Mouse (Mus musculus) right cerebral cortex, postnatal 4 days (tissue): Measurements from ENCODE around the gene Robo1.
A peak's percentile ranks its signal among the peaks of the same experiment; 100 is the strongest.

Source experiments
- DNase-seq: peaks from one replicate; pipeline ENCODE4 v3.0.0-alpha.2; 2022

Gene Robo1

GRCm38 (mm10) chr16:72951969-72952368 lies 643.9 kb downstream of the Robo1 start:
- no peak for DNase-seq

GRCm38 (mm10) chr16:72959018-72959702 lies 651.1 kb downstream of the Robo1 start:
- DNase-seq, result no peak

GRCm38 (mm10) chr16:72959823-72960222 lies 651.7 kb downstream of the Robo1 start:
- no peak for DNase-seq

- DNase-seq, result no peak
These were observed 655.7 kb downstream of the Robo1 start for GRCm38 (mm10) chr16:72963782-72964181.

GRCm38 (mm10) chr16:72967509-72967908 lies 659.4 kb downstream of the Robo1 start:
- DNase-seq, result no peak

GRCm38 (mm10) chr16:72969990-72970389 lies 661.9 kb downstream of the Robo1 start:
- DNase-seq, result no peak

- DNase-seq, result no peak
These were observed 665.6 kb downstream of the Robo1 start for GRCm38 (mm10) chr16:72973685-72974084.

GRCm38 (mm10) chr16:72974681-72975080 lies 666.6 kb downstream of the Robo1 start:
- DNase-seq, result no peak

GRCm38 (mm10) chr16:72976849-72977576 lies 668.9 kb downstream of the Robo1 start:
- no peak for DNase-seq

- peak; percentile 79 for DNase-seq
These were observed 671.5 kb downstream of the Robo1 start for GRCm38 (mm10) chr16:72979407-72980219.

- DNase-seq, result no peak
These were observed 682.5 kb downstream of the Robo1 start for GRCm38 (mm10) chr16:72990376-72991167.

- no peak for DNase-seq
These were observed 685.1 kb downstream of the Robo1 start for GRCm38 (mm10) chr16:72993189-72993588.

- no peak for DNase-seq
These were observed 685.5 kb downstream of the Robo1 start for GRCm38 (mm10) chr16:72993594-72993993.

GRCm38 (mm10) chr16:72995251-72995954 lies 687.3 kb downstream of the Robo1 start:
- DNase-seq, result peak; percentile 70

GRCm38 (mm10) chr16:72995955-72996535 lies 687.9 kb downstream of the Robo1 start:
- no peak for DNase-seq

- DNase-seq, result no peak
These were observed 690.6 kb downstream of the Robo1 start for GRCm38 (mm10) chr16:72998677-72999076.

GRCm38 (mm10) chr16:73002685-73003084 lies 694.6 kb downstream of the Robo1 start:
- no peak for DNase-seq

GRCm38 (mm10) chr16:73004601-73005000 lies 696.5 kb downstream of the Robo1 start:
- no peak for DNase-seq

- no peak for DNase-seq
These were observed 697.7 kb downstream of the Robo1 start for GRCm38 (mm10) chr16:73005831-73006230.

GRCm38 (mm10) chr16:73007434-73007833 lies 699.3 kb downstream of the Robo1 start:
- DNase-seq, result no peak

- no peak for DNase-seq
These were observed 703.2 kb downstream of the Robo1 start for GRCm38 (mm10) chr16:73011313-73011712.

GRCm38 (mm10) chr16:73012926-73013325 lies 704.8 kb downstream of the Robo1 start:
- no peak for DNase-seq
